Mouse (Mus musculus) MEL (cell line): ENCODE results near the gene Cul9.

ENCODE experiments used
- CTCF ChIP-seq, 3 experiments: IDR thresholded peaks in 2 of 3; conservative IDR thresholded peaks in 1 of 3; 2 replicates each; pipeline ENCODE4 v1.5.1; 2011 to 2012; ENCODE audit warnings: low read length in 3 of 3, low read depth in 2 of 3, mild to moderate bottlenecking in 2 of 3, improper control_type of control experiment in 1 of 3, inconsistent platforms in 1 of 3, mixed read lengths in 1 of 3, moderate library complexity in 1 of 3; ENCODE audit not compliant: control insufficient read depth in 1 of 3, insufficient read depth in 1 of 3, poor library complexity in 1 of 3, severe bottlenecking in 1 of 3
- GATA1 ChIP-seq: IDR thresholded peaks from 2 replicates; pipeline ENCODE4 v1.6.1; 2011; ENCODE audit warnings: low read depth, low read length, improper control_type of control experiment
- HCFC1 ChIP-seq: IDR thresholded peaks from 2 replicates; pipeline ENCODE4 v1.6.1; 2012; ENCODE audit warnings: low read depth, mild to moderate bottlenecking, inconsistent platforms, low read length, improper control_type of control experiment, moderate library complexity
- KAT2A ChIP-seq: conservative IDR thresholded peaks from 2 replicates; pipeline ENCODE4 v1.6.1; 2012; ENCODE audit warnings: low read depth, low read length, improper control_type of control experiment, inconsistent platforms
- MAFK ChIP-seq: IDR thresholded peaks from 2 replicates; pipeline ENCODE4 v1.6.1; 2011; ENCODE audit warnings: low read depth, mild to moderate bottlenecking, low read length, improper control_type of control experiment, borderline replicate concordance
- NELFE ChIP-seq: IDR thresholded peaks from 2 replicates; pipeline ENCODE4 v1.6.1; 2011; ENCODE audit warnings: low read depth, low read length, improper control_type of control experiment
- SIN3A ChIP-seq: IDR thresholded peaks from 2 replicates; pipeline ENCODE4 v1.6.1; 2012; ENCODE audit warnings: low read length, improper control_type of control experiment, inconsistent platforms
- USF1 ChIP-seq: IDR thresholded peaks from 2 replicates; pipeline ENCODE4 v1.6.1; 2014; ENCODE audit warnings: low read depth, mild to moderate bottlenecking, inconsistent platforms, low read length, improper control_type of control experiment, moderate library complexity

- no peak for TF ChIP-seq GATA1
- no peak for TF ChIP-seq MAFK
- no peak for TF ChIP-seq USF1
- no peak for TF ChIP-seq HCFC1
- TF ChIP-seq CTCF (IDR thresholded peaks at IDR 0.05 in 2 of 3, conservative IDR thresholded peaks at IDR 0.05 in 1 of 3; ENCODE audit: control insufficient read depth in 1 of 3, insufficient read depth in 1 of 3, low read depth in 2 of 3, low read length in 3 of 3, poor library complexity in 1 of 3, severe bottlenecking in 1 of 3) = no peak
- no peak for TF ChIP-seq KAT2A
- no peak for TF ChIP-seq NELFE
- TF ChIP-seq SIN3A = no peak
Observed at GRCm38 (mm10) chr17:46505617-46506016, 40.6 kb downstream of the Cul9 start.
